In genomic region chr19:41803322-41803721, GRCm38 (mm10) we compare ENCODE assay signal across 9 mouse cellular contexts. TPM values are rescaled to one million over a fixed set of nuclear protein-coding genes. Genes with fewer than 3 reads are reported as not detected.
DNase-seq lines count a peak whose midpoint lies in the region; ATAC-seq lines count a peak whose summit lies in the region.
"Had no signal": no experiment of that assay in that cellular context is flagged by ENCODE, and none has a peak within 500 bp of the region (broad histone marks: within the 10 kb centered on the region; RNA-seq: fewer than 3 reads in every experiment).

No protein-coding gene starts in this region.

- H3K9ac ChIP-seq in midbrain, embryonic 14.5 days (replicated peaks; ENCODE audit: low read length), result no peak overlapping the region
- no peak overlapping the region for H3K9ac ChIP-seq in midbrain, embryonic 13.5 days (replicated peaks)
- H3K9ac ChIP-seq: heart, embryonic 13.5 days had no signal

- WGBS in midbrain, embryonic 14.5 days, result 45% methylated on average over 7 of the region's 7 CpGs
- WGBS in midbrain, embryonic 13.5 days, result 45% methylated on average over 7 of the region's 7 CpGs

- peak; percentile 34 for DNase-seq in cerebellum, adult 9-11 months
- DNase-seq in cerebellum, postnatal 4 days (ENCODE audit: low spot score in 2 of 2), result no peak
- peak; percentile 7 for DNase-seq in midbrain, embryonic 14.5 days
- peak; percentile 40 for DNase-seq in lung, postnatal 36 days
- DNase-seq in thymus, postnatal 14 days, result peak; percentile 84
- no peak for DNase-seq in left cerebral cortex, postnatal 4 days

- H3K27me3 ChIP-seq in midbrain, embryonic 14.5 days (ENCODE audit: control insufficient read depth, insufficient read depth, low read length), result no peaks in the 10 kb centered on the region
- no peaks in the 10 kb centered on the region for H3K27me3 ChIP-seq in midbrain, embryonic 13.5 days
- H3K27me3 ChIP-seq: heart, embryonic 13.5 days had no signal

- intact Hi-C loops in left cerebral cortex, postnatal 4 days (cut with DNase I), result no loop called here

- no peak for ATAC-seq in midbrain, embryonic 14.5 days (ENCODE audit: low FRiP score, low TSS enrichment)
- ATAC-seq in midbrain, embryonic 13.5 days, result no peak
- ATAC-seq in erythroblast, adult 5-6 weeks (replicated peaks; ENCODE audit: low FRiP score, poor library complexity, severe bottlenecking), result no peak

- no peaks in the 10 kb centered on the region for H3K9me3 ChIP-seq in midbrain, embryonic 14.5 days (ENCODE audit: control insufficient read depth, low read length)
- H3K9me3 ChIP-seq in midbrain, embryonic 13.5 days, result no peaks in the 10 kb centered on the region

- H3K4me1 ChIP-seq in midbrain, embryonic 14.5 days (ENCODE audit: control insufficient read depth, insufficient read depth, low read length), result peaks cover 4% of the 10 kb centered on the region; the same call in 1 of the 2 replicates
- H3K4me1 ChIP-seq in midbrain, embryonic 13.5 days (replicated peaks), result peaks cover 20% of the 10 kb centered on the region

- H3K27ac ChIP-seq in midbrain, embryonic 14.5 days (replicated peaks; ENCODE audit: low read depth, low read length), result no peak overlapping the region
- H3K27ac ChIP-seq in midbrain, embryonic 13.5 days, result no peak overlapping the region
- H3K27ac ChIP-seq: heart, embryonic 13.5 days had no signal

- H3K4me3 ChIP-seq in midbrain, embryonic 14.5 days (replicated peaks; ENCODE audit: low read depth, low read length), result no peak overlapping the region
- no peak overlapping the region for H3K4me3 ChIP-seq in midbrain, embryonic 13.5 days (replicated peaks)
- H3K4me3 ChIP-seq: heart, embryonic 13.5 days had no signal

- H3K4me2 ChIP-seq in midbrain, embryonic 14.5 days (ENCODE audit: low read length), result no peak overlapping the region
- H3K4me2 ChIP-seq in midbrain, embryonic 13.5 days (replicated peaks), result no peak overlapping the region
- H3K4me2 ChIP-seq: heart, embryonic 13.5 days had no signal

- no peaks in the 10 kb centered on the region for H3K36me3 ChIP-seq in midbrain, embryonic 14.5 days (ENCODE audit: control insufficient read depth, insufficient read depth, low read length)
- no peaks in the 10 kb centered on the region for H3K36me3 ChIP-seq in midbrain, embryonic 13.5 days
- H3K36me3 ChIP-seq: heart, embryonic 13.5 days had no signal

RNA-seq across cellular contexts. Expression of gene Arhgap19, which starts 1.5 kb away (rescaled TPM):
- polyA plus RNA-seq in midbrain, embryonic 14.5 days (2014; fragmentation: Nextera tagmentation; extraction: Ambion mirVana), result 4.7 and 8.5 TPM in 2 replicates
- 11.0 and 11.6 TPM in 2 replicates for polyA plus RNA-seq in midbrain, embryonic 13.5 days (2015; fragmentation: Nextera tagmentation; extraction: Ambion mirVana)
- 1 to 10 TPM; 4.2 to 4.3 TPM for total RNA-seq in left cerebral cortex, postnatal 4 days (2021)
- total RNA-seq in erythroblast, adult 5-6 weeks (2015; ENCODE audit: low replicate concordance), result 17.5 and 28.6 TPM in 2 replicates
- total RNA-seq in erythroblast, adult 5-6 weeks (2017; ENCODE audit: low replicate concordance), result 28.1 and 28.3 TPM in 2 replicates

RNA-seq across cellular contexts. Expression of gene Frat1, which starts 26.4 kb away (rescaled TPM):
- polyA plus RNA-seq in midbrain, embryonic 14.5 days (2014; fragmentation: Nextera tagmentation; extraction: Ambion mirVana), result 30.6 and 32.7 TPM in 2 replicates
- 26.2 and 29.0 TPM in 2 replicates for polyA plus RNA-seq in midbrain, embryonic 13.5 days (2015; fragmentation: Nextera tagmentation; extraction: Ambion mirVana)
- 10 to 100 TPM; 20.4 to 21.7 TPM for total RNA-seq in left cerebral cortex, postnatal 4 days (2021)
- 0.77 and 3.1 TPM in 2 replicates for total RNA-seq in erythroblast, adult 5-6 weeks (2015; ENCODE audit: low replicate concordance)
- 2.1 and 5.3 TPM in 2 replicates for total RNA-seq in erythroblast, adult 5-6 weeks (2017; ENCODE audit: low replicate concordance)

RNA-seq across cellular contexts. Expression of gene Frat2, which starts 44.6 kb away (rescaled TPM):
- 5.6 and 7.3 TPM in 2 replicates for polyA plus RNA-seq in midbrain, embryonic 14.5 days (2014; fragmentation: Nextera tagmentation; extraction: Ambion mirVana)
- 7.6 and 10.4 TPM in 2 replicates for polyA plus RNA-seq in midbrain, embryonic 13.5 days (2015; fragmentation: Nextera tagmentation; extraction: Ambion mirVana)
- 10 to 100 TPM; 13.3 to 14.1 TPM for total RNA-seq in left cerebral cortex, postnatal 4 days (2021)
- 2.3 and 4.8 TPM in 2 replicates for total RNA-seq in erythroblast, adult 5-6 weeks (2015; ENCODE audit: low replicate concordance)
- 3.6 and 11.0 TPM in 2 replicates for total RNA-seq in erythroblast, adult 5-6 weeks (2017; ENCODE audit: low replicate concordance)

RNA-seq across cellular contexts. Expression of gene Slit1, which starts 59.9 kb away (rescaled TPM):
- 20.6 and 27.9 TPM in 2 replicates for polyA plus RNA-seq in midbrain, embryonic 14.5 days (2014; fragmentation: Nextera tagmentation; extraction: Ambion mirVana)
- polyA plus RNA-seq in midbrain, embryonic 13.5 days (2015; fragmentation: Nextera tagmentation; extraction: Ambion mirVana), result 13.2 and 23.8 TPM in 2 replicates
- 10 to 100 TPM; 56.8 to 70.8 TPM for total RNA-seq in left cerebral cortex, postnatal 4 days (2021)
- total RNA-seq in erythroblast, adult 5-6 weeks (2015; ENCODE audit: low replicate concordance), result 0.42 TPM in 1 of 2 replicates, not detected in the other
- 0.14 and 0.51 TPM in 2 replicates for total RNA-seq in erythroblast, adult 5-6 weeks (2017; ENCODE audit: low replicate concordance)

Comparison
In these comparisons a context has a peak if more than half of its experiments do, and no peak if none do; other contexts are left out.
1. DNase-seq: peak in cerebellum, adult 9-11 months (single experiment), midbrain, embryonic 14.5 days (single experiment), lung, postnatal 36 days (single experiment) and thymus, postnatal 14 days (single experiment); none in cerebellum, postnatal 4 days (0 of 2) and left cerebral cortex, postnatal 4 days (single experiment).